Comparison of ENCODE assay signal across 11 mouse cellular contexts in genomic region chr8:90853971-90854670, GRCm38 (mm10). TPM values are rescaled to one million over a fixed set of nuclear protein-coding genes. Genes with fewer than 3 reads are reported as not detected.
DNase-seq lines count a peak whose midpoint lies in the region; ATAC-seq and TF ChIP-seq lines count a peak whose summit lies in the region.
"Had no signal": no experiment of that assay in that cellular context is flagged by ENCODE, and none has a peak within 500 bp of the region (broad histone marks: within the 10 kb centered on the region; RNA-seq: fewer than 3 reads in every experiment).

No protein-coding gene starts in this region.

- DNase-seq in heart, postnatal 0 days (ENCODE audit: low spot score), result no peak
- DNase-seq in heart, postnatal 36 days, result no peak
- no peak for DNase-seq in intestine, embryonic 14.5 days (ENCODE audit: low spot score)
- DNase-seq in midbrain, postnatal 0 days (ENCODE audit: low spot score), result no peak
- DNase-seq in kidney, postnatal 10 days, result no peak
- DNase-seq in left cerebral cortex, postnatal 10 days (ENCODE audit: extremely low spot score in 1 of 2, low spot score in 2 of 2), result no peak
- DNase-seq in left cerebral cortex, postnatal 4 days, result no peak

- no peak for TF ChIP-seq EP300 in heart, postnatal 0 days (IDR thresholded peaks at IDR 0.05; ENCODE audit: low read depth)

- TF ChIP-seq CTCF in heart, postnatal 0 days (IDR thresholded peaks at IDR 0.05; ENCODE audit: low read depth), result no peak
- TF ChIP-seq CTCF in midbrain, postnatal 0 days (IDR thresholded peaks at IDR 0.05), result no peak

- H3K4me1 ChIP-seq in heart, postnatal 0 days (ENCODE audit: control insufficient read depth, insufficient read depth), result peaks cover 11% of the 10 kb centered on the region; the same call in 1 of the 2 replicates
- H3K4me1 ChIP-seq in embryonic facial prominence, embryonic 13.5 days, result peaks cover 32% of the 10 kb centered on the region
- peaks cover 18% of the 10 kb centered on the region for H3K4me1 ChIP-seq in intestine, embryonic 14.5 days (replicated peaks; ENCODE audit: control insufficient read depth, insufficient read depth, low read length)
- peaks cover 7% of the 10 kb centered on the region; the same call in 1 of the 2 replicates for H3K4me1 ChIP-seq in midbrain, postnatal 0 days (ENCODE audit: insufficient read depth, low read length)

- H3K4me2 ChIP-seq in heart, postnatal 0 days (ENCODE audit: low read depth, low read length), result peak overlapping the region; percentile 26
- peak overlapping the region; percentile 47 for H3K4me2 ChIP-seq in embryonic facial prominence, embryonic 13.5 days
- H3K4me2 ChIP-seq in intestine, embryonic 14.5 days (ENCODE audit: low read length), result peak overlapping the region; percentile 28
- 0 out of 2 replicates have a peak overlapping the region, but pooled peaks have one; percentile 12 for H3K4me2 ChIP-seq in midbrain, postnatal 0 days (ENCODE audit: low read depth, low read length, poor library complexity, severe bottlenecking)

- no peaks in the 10 kb centered on the region for H3K36me3 ChIP-seq in heart, postnatal 0 days (replicated peaks; ENCODE audit: control insufficient read depth, insufficient read depth, low read length)
- no peaks in the 10 kb centered on the region; the same call in 1 of the 2 replicates for H3K36me3 ChIP-seq in embryonic facial prominence, embryonic 13.5 days
- no peaks in the 10 kb centered on the region for H3K36me3 ChIP-seq in intestine, embryonic 14.5 days (ENCODE audit: control insufficient read depth, insufficient read depth, low read length)
- H3K36me3 ChIP-seq in midbrain, postnatal 0 days (ENCODE audit: insufficient read depth, low read length), result no peaks in the 10 kb centered on the region

- WGBS in heart, postnatal 0 days, result 72% methylated on average over 9 of the region's 9 CpGs
- WGBS in embryonic facial prominence, embryonic 13.5 days, result 63% methylated on average over 9 of the region's 9 CpGs
- 71% methylated on average over 9 of the region's 9 CpGs for whole genome bisulfite sequencing in intestine, embryonic 14.5 days
- 46% methylated on average over 9 of the region's 9 CpGs for WGBS in midbrain, postnatal 0 days

- H3K27me3 ChIP-seq in heart, postnatal 0 days (ENCODE audit: control insufficient read depth, insufficient read depth, low read length), result no peaks in the 10 kb centered on the region
- no peaks in the 10 kb centered on the region for H3K27me3 ChIP-seq in embryonic facial prominence, embryonic 13.5 days
- no peaks in the 10 kb centered on the region for H3K27me3 ChIP-seq in intestine, embryonic 14.5 days (replicated peaks; ENCODE audit: control insufficient read depth, insufficient read depth, low read length)
- H3K27me3 ChIP-seq in midbrain, postnatal 0 days (ENCODE audit: insufficient read depth, low read length), result no peaks in the 10 kb centered on the region

- ATAC-seq in heart, postnatal 0 days (ENCODE audit: insufficient read depth, low read depth), result no peak
- peak; percentile 6; the same call in 1 of the 2 replicates for ATAC-seq in embryonic facial prominence, embryonic 13.5 days (ENCODE audit: insufficient number of reproducible peaks, insufficient read depth, low FRiP score, low TSS enrichment, low read depth)
- ATAC-seq in intestine, embryonic 14.5 days (replicated peaks; ENCODE audit: low FRiP score, low TSS enrichment, low read depth), result no peak
- ATAC-seq in midbrain, postnatal 0 days (ENCODE audit: low FRiP score), result no peak
- ATAC-seq: CD4-positive, CD25-positive, alpha-beta regulatory T cell, adult 4 months had no signal

- peak overlapping the region; percentile 33 for H3K27ac ChIP-seq in heart, postnatal 0 days (ENCODE audit: low read depth)
- peak overlapping the region; percentile 90 for H3K27ac ChIP-seq in embryonic facial prominence, embryonic 13.5 days
- H3K27ac ChIP-seq in intestine, embryonic 14.5 days (ENCODE audit: low read depth), result peak overlapping the region; percentile 57; the same call in 1 of the 2 replicates
- H3K27ac ChIP-seq in midbrain, postnatal 0 days (ENCODE audit: low read depth, low read length), result no peak overlapping the region

- no peak overlapping the region for H3K4me3 ChIP-seq in heart, postnatal 0 days (ENCODE audit: low read depth, low read length)
- no peak overlapping the region for H3K4me3 ChIP-seq in embryonic facial prominence, embryonic 13.5 days
- H3K4me3 ChIP-seq in intestine, embryonic 14.5 days (ENCODE audit: low read depth, low read length), result no peak overlapping the region
- H3K4me3 ChIP-seq in midbrain, postnatal 0 days (ENCODE audit: low read depth, low read length), result no peak overlapping the region

- intact Hi-C loops in heart, postnatal 36 days (cut with DNase I), result no loop called here
- intact Hi-C loops in left cerebral cortex, postnatal 10 days (cut with DNase I), result no loop called here
- intact Hi-C loops in left cerebral cortex, postnatal 4 days (cut with DNase I), result no loop called here

- no peaks in the 10 kb centered on the region for H3K9me3 ChIP-seq in heart, postnatal 0 days (replicated peaks; ENCODE audit: control insufficient read depth, low read length)
- no peaks in the 10 kb centered on the region for H3K9me3 ChIP-seq in embryonic facial prominence, embryonic 13.5 days
- H3K9me3 ChIP-seq in intestine, embryonic 14.5 days (ENCODE audit: control insufficient read depth, low read length), result no peaks in the 10 kb centered on the region
- H3K9me3 ChIP-seq in midbrain, postnatal 0 days (ENCODE audit: low read length), result no peaks in the 10 kb centered on the region

- no peak overlapping the region for H3K9ac ChIP-seq in heart, postnatal 0 days (replicated peaks; ENCODE audit: low read depth, low read length)
- H3K9ac ChIP-seq in embryonic facial prominence, embryonic 13.5 days, result peak overlapping the region; percentile 46
- H3K9ac ChIP-seq in intestine, embryonic 14.5 days (ENCODE audit: low read length), result no peak overlapping the region
- no peak overlapping the region for H3K9ac ChIP-seq in midbrain, postnatal 0 days (replicated peaks; ENCODE audit: low read length, poor library complexity, severe bottlenecking)

RNA-seq across cellular contexts. Expression of gene Chd9, which starts 26.0 kb away (rescaled TPM):
- total RNA-seq in heart, postnatal 0 days (2014; rRNA removed; ENCODE audit: low replicate concordance), result 38.9 and 55.6 TPM in 2 replicates
- polyA plus RNA-seq in heart, postnatal 0 days (2015; fragmentation: Nextera tagmentation; extraction: Ambion mirVana), result 40.6 and 44.1 TPM in 2 replicates
- total RNA-seq in heart, postnatal 36 days (2021), result 10 to 100 TPM; 46.8 to 49.4 TPM
- polyA plus RNA-seq in embryonic facial prominence, embryonic 13.5 days (2015; fragmentation: Nextera tagmentation; extraction: Ambion mirVana), result 95.1 and 108 TPM in 2 replicates
- 103 and 120 TPM in 2 replicates for polyA plus RNA-seq in intestine, embryonic 14.5 days (2014; fragmentation: Nextera tagmentation; extraction: Ambion mirVana)
- 82.7 and 97.4 TPM in 2 replicates for total RNA-seq in midbrain, postnatal 0 days (2014; rRNA removed)
- 74.0 and 78.5 TPM in 2 replicates for polyA plus RNA-seq in midbrain, postnatal 0 days (2015; fragmentation: Nextera tagmentation; extraction: Ambion mirVana)
- total RNA-seq in left cerebral cortex, postnatal 10 days (2021), result 100 to 1,000 TPM in 1 of 2 experiments, 10 to 100 TPM in 1; 97.6 to 104 TPM
- total RNA-seq in left cerebral cortex, postnatal 4 days (2021), result 10 to 100 TPM; 83.3 to 85.0 TPM

RNA-seq across cellular contexts. Expression of gene Gm19935, which starts 36.9 kb away (rescaled TPM):
- not detected in 2 replicates for total RNA-seq in heart, postnatal 0 days (2014; rRNA removed; ENCODE audit: low replicate concordance)
- 0.12 and 0.56 TPM in 2 replicates for polyA plus RNA-seq in heart, postnatal 0 days (2015; fragmentation: Nextera tagmentation; extraction: Ambion mirVana)
- not detected for total RNA-seq in heart, postnatal 36 days (2021)
- 0.37 TPM in 1 of 2 replicates, not detected in the other for polyA plus RNA-seq in embryonic facial prominence, embryonic 13.5 days (2015; fragmentation: Nextera tagmentation; extraction: Ambion mirVana)
- polyA plus RNA-seq in intestine, embryonic 14.5 days (2014; fragmentation: Nextera tagmentation; extraction: Ambion mirVana), result not detected in 2 replicates
- 1.4 and 1.8 TPM in 2 replicates for total RNA-seq in midbrain, postnatal 0 days (2014; rRNA removed)
- polyA plus RNA-seq in midbrain, postnatal 0 days (2015; fragmentation: Nextera tagmentation; extraction: Ambion mirVana), result 1.8 and 2.5 TPM in 2 replicates
- total RNA-seq in left cerebral cortex, postnatal 10 days (2021), result under 1 TPM; 0.47 to 0.73 TPM
- 1 to 10 TPM; 1.1 to 1.3 TPM for total RNA-seq in left cerebral cortex, postnatal 4 days (2021)
- total RNA-seq: gastrocnemius, postnatal 4 days had no signal
- polyA plus RNA-seq: CD4-positive, CD25-positive, alpha-beta regulatory T cell, adult 4 months; spleen, adult 2 months had no signal
